Comparison of ENCODE assay signal across 8 mouse cellular contexts in the genomic region with DNA sequence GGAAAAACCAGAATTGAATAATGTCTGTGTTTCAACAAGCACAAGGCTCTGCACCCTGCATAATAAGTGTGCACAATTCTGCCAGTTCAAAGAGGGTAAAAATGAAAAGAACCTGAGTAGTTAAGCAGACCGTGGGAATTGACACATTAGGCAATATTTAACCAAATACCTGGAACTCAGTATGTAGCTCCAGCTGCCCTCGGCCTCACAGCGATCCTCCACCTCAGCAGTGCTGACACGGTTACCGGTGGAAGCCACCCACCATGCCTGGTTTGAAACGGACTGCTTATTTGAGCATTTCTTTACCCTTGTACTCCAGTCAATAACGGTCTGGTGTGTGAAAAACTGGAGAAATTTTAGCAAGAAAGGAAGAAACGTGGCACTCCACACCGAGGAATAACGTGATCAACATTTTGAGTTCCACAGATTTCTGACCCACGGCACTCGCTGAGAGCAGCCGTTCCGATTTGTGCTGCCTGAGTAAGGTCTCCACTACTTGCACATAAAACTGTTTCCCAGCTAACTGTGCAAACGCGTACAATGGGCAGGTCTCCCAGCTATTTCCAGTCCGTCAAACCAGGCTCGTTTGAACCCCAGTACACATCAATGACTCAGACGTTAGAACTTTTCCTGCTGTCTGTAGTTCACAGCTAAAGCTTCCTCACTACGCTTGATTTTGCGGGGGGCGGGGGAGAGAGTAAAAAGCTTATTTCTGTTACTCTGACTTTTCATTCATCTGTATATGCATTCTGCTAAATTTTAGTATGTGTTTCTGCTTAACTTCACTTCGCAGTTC. TPM values are rescaled to one million over a fixed set of nuclear protein-coding genes. Genes with fewer than 3 reads are reported as not detected.
DNase-seq lines count a peak whose midpoint lies in the region; ATAC-seq and TF ChIP-seq lines count a peak whose summit lies in the region.

No protein-coding gene starts in this region.

- TF ChIP-seq CTCF in brain, embryonic 14.5 days (IDR thresholded peaks at IDR 0.05; ENCODE audit: borderline replicate concordance, extremely low read depth, insufficient read depth, insufficient read length) = no peak
- no peak for TF ChIP-seq CTCF in olfactory bulb, adult 2 months (IDR thresholded peaks at IDR 0.05; ENCODE audit: insufficient read depth, low read depth, low read length)

- TF ChIP-seq POLR2A in brain, embryonic 14.5 days (IDR thresholded peaks at IDR 0.05; ENCODE audit: borderline replicate concordance, extremely low read depth, insufficient read depth, insufficient read length, poor library complexity, severe bottlenecking) = no peak
- no peak for TF ChIP-seq POLR2A in limb, embryonic 14.5 days (IDR thresholded peaks at IDR 0.05; ENCODE audit: borderline replicate concordance, extremely low read depth, insufficient read depth, insufficient read length)
- no peak for TF ChIP-seq POLR2A in olfactory bulb, adult 2 months (IDR thresholded peaks at IDR 0.05; ENCODE audit: insufficient read depth, low read depth, low read length)

- no peak overlapping the region for H3K27ac ChIP-seq in hindbrain, embryonic 12.5 days
- no peak overlapping the region for H3K27ac ChIP-seq in limb, embryonic 14.5 days (replicated peaks; ENCODE audit: low read depth, low read length)
- H3K27ac ChIP-seq in olfactory bulb, adult 2 months (ENCODE audit: insufficient read depth, low read depth, low read length) = no peak overlapping the region

- H3K27me3 ChIP-seq in hindbrain, embryonic 12.5 days = 0 out of 2 replicates have a peak, but pooled peaks cover 3% of the 10 kb centered on the region
- H3K27me3 ChIP-seq in limb, embryonic 14.5 days (ENCODE audit: control insufficient read depth, insufficient read depth, low read length) = no peaks in the 10 kb centered on the region

- peak overlapping the region; percentile 86 for H3K4me2 ChIP-seq in hindbrain, embryonic 12.5 days (replicated peaks)
- peak overlapping the region; percentile 76 for H3K4me2 ChIP-seq in limb, embryonic 14.5 days (replicated peaks; ENCODE audit: low read depth, low read length, severe bottlenecking)

- H3K9me3 ChIP-seq in hindbrain, embryonic 12.5 days (replicated peaks) = no peaks in the 10 kb centered on the region
- H3K9me3 ChIP-seq in limb, embryonic 14.5 days (ENCODE audit: control insufficient read depth, low read length) = no peaks in the 10 kb centered on the region

- H3K4me1 ChIP-seq in hindbrain, embryonic 12.5 days = peaks cover 13% of the 10 kb centered on the region
- H3K4me1 ChIP-seq in limb, embryonic 14.5 days (ENCODE audit: control insufficient read depth, insufficient read depth, low read length) = peaks cover 7% of the 10 kb centered on the region
- H3K4me1 ChIP-seq in olfactory bulb, adult 2 months (ENCODE audit: control insufficient read depth, insufficient read depth, low read length) = peaks cover 6% of the 10 kb centered on the region; the same call in 1 of the 2 replicates

- ATAC-seq in hindbrain, embryonic 12.5 days (ENCODE audit: low FRiP score) = no peak
- ATAC-seq in limb, embryonic 14.5 days (ENCODE audit: low FRiP score, low read depth) = no peak

- peak overlapping the region; percentile 64 for H3K9ac ChIP-seq in hindbrain, embryonic 12.5 days
- H3K9ac ChIP-seq in limb, embryonic 14.5 days (ENCODE audit: low read depth, low read length, severe bottlenecking) = peak overlapping the region; percentile 64

- H3K36me3 ChIP-seq in hindbrain, embryonic 12.5 days = 0 out of 2 replicates have a peak, but pooled peaks cover 3% of the 10 kb centered on the region
- H3K36me3 ChIP-seq in limb, embryonic 14.5 days (ENCODE audit: control insufficient read depth, insufficient read depth, low read length) = peaks cover 9% of the 10 kb centered on the region; the same call in 1 of the 2 replicates

- 11% methylated on average over 23 of the region's 23 CpGs for WGBS in hindbrain, embryonic 12.5 days
- 11% methylated on average over 23 of the region's 23 CpGs for WGBS in limb, embryonic 14.5 days
- WGBS in olfactory bulb, adult 2 months = 3% methylated on average over 23 of the region's 23 CpGs

- peak; percentile 22 for DNase-seq in embryo, embryonic 10 days (ENCODE audit: low spot score)
- DNase-seq in embryo, embryonic 9.5 days (ENCODE audit: extremely low spot score) = no peak
- DNase-seq in 416B (ENCODE audit: low read depth) = peak; percentile 72
- peak; percentile 39 for DNase-seq in brain, embryonic 14.5 days (ENCODE audit: low read depth)
- peak; percentile 17 for DNase-seq in limb, embryonic 14.5 days (ENCODE audit: low spot score)
- DNase-seq in layer of hippocampus, adult 9-11 months = no peak

- H3K4me3 ChIP-seq in hindbrain, embryonic 12.5 days = peak overlapping the region; percentile 65
- H3K4me3 ChIP-seq in limb, embryonic 14.5 days (replicated peaks; ENCODE audit: low read length) = peak overlapping the region; percentile 62
- peak overlapping the region; percentile 94 for H3K4me3 ChIP-seq in olfactory bulb, adult 2 months (ENCODE audit: insufficient read depth, low read depth, low read length)

RNA-seq across cellular contexts. Expression of a gene that starts 1.0 kb away (rescaled TPM):
- polyA plus RNA-seq in brain, embryonic 14.5 days (2012; rRNA removed) = 52.1 and 56.8 TPM in 2 replicates
- polyA plus RNA-seq in hindbrain, embryonic 12.5 days (2016; fragmentation: Nextera tagmentation; extraction: Ambion mirVana) = 95.3 and 98.7 TPM in 2 replicates
- polyA plus RNA-seq in limb, embryonic 14.5 days (2012; rRNA removed) = 55.5 and 68.2 TPM in 2 replicates
- 121 and 122 TPM in 2 replicates for polyA plus RNA-seq in limb, embryonic 14.5 days (2014; fragmentation: Nextera tagmentation; extraction: Ambion mirVana)
- polyA plus RNA-seq in olfactory bulb, adult 2 months (2012; ENCODE audit: insufficient read depth, insufficient read length, low replicate concordance, missing spikeins) = not detected in 2 replicates

RNA-seq across cellular contexts. Expression of a gene that starts 13.6 kb away (rescaled TPM):
- polyA plus RNA-seq in brain, embryonic 14.5 days (2012; rRNA removed) = 3.9 and 6.0 TPM in 2 replicates
- polyA plus RNA-seq in hindbrain, embryonic 12.5 days (2016; fragmentation: Nextera tagmentation; extraction: Ambion mirVana) = 6.1 and 6.7 TPM in 2 replicates
- polyA plus RNA-seq in limb, embryonic 14.5 days (2012; rRNA removed) = 1.1 and 1.4 TPM in 2 replicates
- polyA plus RNA-seq in limb, embryonic 14.5 days (2014; fragmentation: Nextera tagmentation; extraction: Ambion mirVana) = 0.74 and 0.95 TPM in 2 replicates
- not detected in 2 replicates for polyA plus RNA-seq in olfactory bulb, adult 2 months (2012; ENCODE audit: insufficient read depth, insufficient read length, low replicate concordance, missing spikeins)

RNA-seq across cellular contexts. Expression of a gene that starts 49.2 kb away (rescaled TPM):
- 24.3 and 32.6 TPM in 2 replicates for polyA plus RNA-seq in brain, embryonic 14.5 days (2012; rRNA removed)
- 20.8 and 21.4 TPM in 2 replicates for polyA plus RNA-seq in hindbrain, embryonic 12.5 days (2016; fragmentation: Nextera tagmentation; extraction: Ambion mirVana)
- polyA plus RNA-seq in limb, embryonic 14.5 days (2012; rRNA removed) = 10.6 and 11.7 TPM in 2 replicates
- polyA plus RNA-seq in limb, embryonic 14.5 days (2014; fragmentation: Nextera tagmentation; extraction: Ambion mirVana) = 11.4 and 11.8 TPM in 2 replicates
- not detected in 2 replicates for polyA plus RNA-seq in olfactory bulb, adult 2 months (2012; ENCODE audit: insufficient read depth, insufficient read length, low replicate concordance, missing spikeins)

Comparison
In these comparisons a context has a peak if more than half of its experiments do, and no peak if none do; other contexts are left out.
1. DNase-seq: peak in embryo, embryonic 10 days (single experiment), 416B (single experiment), brain, embryonic 14.5 days (single experiment) and limb, embryonic 14.5 days (single experiment); none in embryo, embryonic 9.5 days (single experiment) and layer of hippocampus, adult 9-11 months (single experiment).
2. RNA of a gene that starts 49.2 kb away (polyA plus RNA-seq): 24.3 to 32.6 TPM in brain, embryonic 14.5 days, 20.8 to 21.4 TPM in hindbrain, embryonic 12.5 days and 10.6 to 11.8 TPM in limb, embryonic 14.5 days; not detected in olfactory bulb, adult 2 months; every median in the first group is over 10 times any median in the second.
3. Peak in every context shown above with its lines, with median percentiles within 50 percentile points of each other: H3K4me3 ChIP-seq.